Mouse (Mus musculus): Measurements from ENCODE around the gene Ganc.

Ganc gene

GRCm38 (mm10) chr2:120502605-120502990 is 98.9 kb downstream of the Ganc start:
- DNase-seq, result peak; percentile 26

GRCm38 (mm10) chr2:120503094-120503493 is 99.4 kb downstream of the Ganc start:
- DNase-seq, result no peak

GRCm38 (mm10) chr2:120503992-120504391 is 100.3 kb downstream of the Ganc start:
- no peak for DNase-seq

Data from kidney, adult 18-20 months (tissue).